Comparison of ENCODE assay signal across 10 mouse cellular contexts in the genomic region with DNA sequence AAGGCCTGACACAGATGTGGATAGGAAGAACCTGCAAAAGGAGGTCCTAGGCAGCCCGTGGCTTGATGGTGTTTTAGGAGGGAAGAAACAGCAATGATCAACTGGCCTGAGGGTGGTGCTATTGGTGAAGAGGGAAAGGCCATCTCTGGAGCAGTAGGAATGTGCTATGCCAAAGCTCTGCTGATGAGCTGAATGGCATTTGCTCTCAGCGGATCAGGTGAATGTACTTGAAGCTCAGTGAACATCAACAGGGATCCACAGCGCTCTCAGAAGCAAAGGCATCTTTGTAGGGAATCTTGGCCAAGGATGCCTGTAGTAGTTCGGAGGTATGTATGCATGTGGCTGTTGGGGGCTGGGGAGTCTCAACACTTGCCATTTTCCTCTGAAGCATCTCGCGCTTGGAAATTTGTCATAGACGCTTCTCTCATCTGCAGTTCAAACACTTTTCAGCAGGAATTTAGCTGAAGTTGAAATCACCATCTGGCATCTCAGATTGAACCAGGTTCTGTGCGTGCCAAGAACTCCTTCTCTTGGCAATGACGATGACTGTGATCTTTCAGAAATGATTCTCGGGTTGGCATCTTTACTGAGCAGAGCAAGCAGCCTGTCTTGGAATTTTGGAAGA. TPM values are rescaled to one million over a fixed set of nuclear protein-coding genes. Genes with fewer than 3 reads are reported as not detected.
DNase-seq lines count a peak whose midpoint lies in the region; ATAC-seq and TF ChIP-seq lines count a peak whose summit lies in the region.
"Had no signal": no experiment of that assay in that cellular context is flagged by ENCODE, and none has a peak within 500 bp of the region (broad histone marks: within the 10 kb centered on the region; RNA-seq: fewer than 3 reads in every experiment).

No protein-coding gene starts in this region.

- TF ChIP-seq EP300 in stomach, postnatal 0 days (optimal IDR thresholded peaks at IDR 0.05) = no peak

- no peaks in the 10 kb centered on the region for H3K27me3 ChIP-seq in lung, embryonic 14.5 days (ENCODE audit: insufficient read depth, low read length)
- H3K27me3 ChIP-seq in stomach, postnatal 0 days (ENCODE audit: control insufficient read depth, insufficient read depth, low read length) = no peaks in the 10 kb centered on the region
- no peaks in the 10 kb centered on the region for H3K27me3 ChIP-seq in hindbrain, embryonic 14.5 days (ENCODE audit: control insufficient read depth, insufficient read depth, low read length)
- H3K27me3 ChIP-seq: limb, embryonic 15.5 days; midbrain, embryonic 15.5 days had no signal

- no peaks in the 10 kb centered on the region for H3K9me3 ChIP-seq in lung, embryonic 14.5 days (ENCODE audit: low read depth, low read length)
- no peaks in the 10 kb centered on the region for H3K9me3 ChIP-seq in stomach, postnatal 0 days (ENCODE audit: control insufficient read depth, low read length)
- no peaks in the 10 kb centered on the region for H3K9me3 ChIP-seq in hindbrain, embryonic 14.5 days (ENCODE audit: control insufficient read depth, low read length)
- H3K9me3 ChIP-seq: limb, embryonic 15.5 days; midbrain, embryonic 15.5 days had no signal

- no peaks in the 10 kb centered on the region for H3K4me1 ChIP-seq in lung, embryonic 14.5 days (ENCODE audit: insufficient read depth)
- no peaks in the 10 kb centered on the region for H3K4me1 ChIP-seq in stomach, postnatal 0 days (replicated peaks; ENCODE audit: control insufficient read depth, insufficient read depth)
- H3K4me1 ChIP-seq in hindbrain, embryonic 14.5 days (replicated peaks; ENCODE audit: control insufficient read depth, insufficient read depth, low read length) = no peaks in the 10 kb centered on the region
- H3K4me1 ChIP-seq: limb, embryonic 15.5 days; midbrain, embryonic 15.5 days had no signal

- no peak overlapping the region for H3K27ac ChIP-seq in lung, embryonic 14.5 days (ENCODE audit: low read depth)
- no peak overlapping the region for H3K27ac ChIP-seq in stomach, postnatal 0 days (replicated peaks)
- no peak overlapping the region for H3K27ac ChIP-seq in hindbrain, embryonic 14.5 days
- H3K27ac ChIP-seq: limb, embryonic 15.5 days; midbrain, embryonic 15.5 days had no signal

- H3K36me3 ChIP-seq in lung, embryonic 14.5 days (ENCODE audit: insufficient read depth) = no peaks in the 10 kb centered on the region
- H3K36me3 ChIP-seq in stomach, postnatal 0 days (ENCODE audit: control insufficient read depth, insufficient read depth, low read length) = no peaks in the 10 kb centered on the region
- H3K36me3 ChIP-seq in hindbrain, embryonic 14.5 days (replicated peaks; ENCODE audit: control insufficient read depth, insufficient read depth) = no peaks in the 10 kb centered on the region
- H3K36me3 ChIP-seq: limb, embryonic 15.5 days; midbrain, embryonic 15.5 days had no signal

- no peak overlapping the region for H3K9ac ChIP-seq in lung, embryonic 14.5 days
- no peak overlapping the region for H3K9ac ChIP-seq in stomach, postnatal 0 days (ENCODE audit: low read length)
- no peak overlapping the region for H3K9ac ChIP-seq in hindbrain, embryonic 14.5 days
- H3K9ac ChIP-seq: limb, embryonic 15.5 days; midbrain, embryonic 15.5 days had no signal

- 83% methylated on average over 10 of the region's 10 CpGs for WGBS in lung, embryonic 14.5 days
- 79% methylated on average over 10 of the region's 10 CpGs for WGBS in stomach, postnatal 0 days
- WGBS in hindbrain, embryonic 14.5 days = 85% methylated on average over 10 of the region's 10 CpGs

- H3K4me2 ChIP-seq in lung, embryonic 14.5 days = no peak overlapping the region
- no peak overlapping the region for H3K4me2 ChIP-seq in stomach, postnatal 0 days (replicated peaks; ENCODE audit: low read depth)
- no peak overlapping the region for H3K4me2 ChIP-seq in hindbrain, embryonic 14.5 days (replicated peaks)
- H3K4me2 ChIP-seq: limb, embryonic 15.5 days; midbrain, embryonic 15.5 days had no signal

- DNase-seq in lung, embryonic 14.5 days = no peak
- DNase-seq in lung, postnatal 36 days = no peak
- peak; percentile 55 to 62 for DNase-seq in cerebellum, postnatal 25 days
- DNase-seq in layer of hippocampus, adult 9-10 months (ENCODE audit: low spot score) = peak; percentile 59
- DNase-seq in stomach, postnatal 0 days (ENCODE audit: low spot score) = no peak
- no peak for DNase-seq in hindbrain, embryonic 14.5 days (ENCODE audit: low spot score)
- no peak for DNase-seq in c-Kit-positive CD71-positive TER-119-positive erythroid progenitor cells, embryonic 14.5 days (ENCODE audit: low spot score)

- peak; percentile 10; the same call in 1 of the 2 replicates for TF ChIP-seq CTCF in lung, embryonic 14.5 days (IDR thresholded peaks at IDR 0.05; ENCODE audit: low read depth)
- TF ChIP-seq CTCF in stomach, postnatal 0 days (IDR thresholded peaks at IDR 0.05; ENCODE audit: low read depth) = peak; percentile 41; the same call in 1 of the 2 replicates

- no peak for ATAC-seq in lung, embryonic 14.5 days (ENCODE audit: insufficient read depth)
- no peak for ATAC-seq in stomach, postnatal 0 days (ENCODE audit: low FRiP score, low TSS enrichment)
- no peak for ATAC-seq in hindbrain, embryonic 14.5 days (ENCODE audit: low FRiP score)
- ATAC-seq: midbrain, embryonic 15.5 days; Patski had no signal

- H3K4me3 ChIP-seq in lung, embryonic 14.5 days (ENCODE audit: low read depth, low read length) = no peak overlapping the region
- H3K4me3 ChIP-seq in stomach, postnatal 0 days (ENCODE audit: low read depth, low read length) = no peak overlapping the region
- no peak overlapping the region for H3K4me3 ChIP-seq in hindbrain, embryonic 14.5 days (replicated peaks; ENCODE audit: low read length)
- H3K4me3 ChIP-seq: limb, embryonic 15.5 days; midbrain, embryonic 15.5 days had no signal

RNA-seq across cellular contexts. Expression of a gene that starts 5.3 kb away (rescaled TPM):
- polyA plus RNA-seq in lung, embryonic 14.5 days (2014; fragmentation: Nextera tagmentation; extraction: Ambion mirVana) = 20.8 and 25.1 TPM in 2 replicates
- polyA plus RNA-seq in stomach, postnatal 0 days (2015; fragmentation: Nextera tagmentation; extraction: Ambion mirVana) = 2.8 and 3.6 TPM in 2 replicates
- 12.6 and 12.8 TPM in 2 replicates for polyA plus RNA-seq in hindbrain, embryonic 14.5 days (2014; fragmentation: Nextera tagmentation; extraction: Ambion mirVana)

RNA-seq across cellular contexts. Expression of a gene that starts 35.1 kb away (rescaled TPM):
- polyA plus RNA-seq in lung, embryonic 14.5 days (2014; fragmentation: Nextera tagmentation; extraction: Ambion mirVana) = 0.12 and 0.24 TPM in 2 replicates
- 1.6 and 2.1 TPM in 2 replicates for polyA plus RNA-seq in stomach, postnatal 0 days (2015; fragmentation: Nextera tagmentation; extraction: Ambion mirVana)
- 0.23 TPM in 1 of 2 replicates, not detected in the other for polyA plus RNA-seq in hindbrain, embryonic 14.5 days (2014; fragmentation: Nextera tagmentation; extraction: Ambion mirVana)
- polyA plus RNA-seq: Patski had no signal

Comparison
In these comparisons a context has a peak if more than half of its experiments do, and no peak if none do; other contexts are left out.
1. DNase-seq: peak in cerebellum, postnatal 25 days (2 of 2) and layer of hippocampus, adult 9-10 months (single experiment); none in lung, embryonic 14.5 days (single experiment), lung, postnatal 36 days (single experiment), stomach, postnatal 0 days (single experiment), hindbrain, embryonic 14.5 days (single experiment) and c-Kit-positive CD71-positive TER-119-positive erythroid progenitor cells, embryonic 14.5 days (single experiment).